Mouse (Mus musculus): ENCODE measurements around the gene Nos1.
A peak's percentile ranks its signal among the peaks of the same experiment; 100 is the strongest.

Gene Nos1

DNA sequence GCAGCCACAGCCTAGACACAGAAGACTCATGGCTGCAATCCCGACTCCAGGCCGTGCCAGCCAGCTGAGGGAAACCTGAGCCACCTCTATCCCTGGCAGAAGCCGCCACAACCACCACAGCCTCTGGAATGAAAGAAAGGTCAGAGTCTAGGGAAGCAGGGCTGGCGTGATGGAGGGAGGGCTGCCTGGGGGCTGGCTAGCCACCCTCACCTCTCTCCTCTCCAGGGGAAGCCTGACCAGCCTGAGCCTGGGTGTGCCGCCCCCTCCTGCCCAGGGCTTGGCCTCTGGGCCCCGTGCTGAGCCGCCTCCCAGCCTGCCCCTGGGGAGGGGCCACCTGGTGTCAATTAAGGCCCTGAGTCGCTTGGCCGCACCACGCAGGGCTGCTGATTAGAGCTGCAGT lies at the start of gene Nos1:
Gene Nos1 (plus strand): TSS at position 352 of the 400 bp plus-strand sequence.
- DNase-seq (ENCODE audit: low spot score): no peak

DNA sequence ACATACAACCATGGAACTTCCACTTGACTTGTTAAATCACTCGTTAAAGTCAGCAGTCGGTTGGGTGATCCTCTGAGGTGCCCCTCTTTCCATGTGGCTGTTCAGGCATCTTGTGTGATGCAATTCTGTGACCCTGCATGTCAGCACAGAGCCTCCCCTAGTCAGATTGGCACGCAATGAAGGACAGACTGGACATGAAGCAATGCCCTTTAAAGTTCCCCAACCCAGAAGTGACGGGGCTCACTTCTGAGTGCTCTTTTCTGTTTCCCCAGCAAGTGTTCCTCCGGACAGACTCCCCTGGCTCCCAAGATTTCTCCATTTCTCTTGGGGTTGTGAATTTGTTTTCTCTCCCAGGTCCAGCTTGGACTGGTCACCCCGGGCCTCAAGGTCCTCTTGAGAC lies 49.5 kb upstream of the Nos1 start:
- no peak for DNase-seq (ENCODE audit: low spot score)

DNA sequence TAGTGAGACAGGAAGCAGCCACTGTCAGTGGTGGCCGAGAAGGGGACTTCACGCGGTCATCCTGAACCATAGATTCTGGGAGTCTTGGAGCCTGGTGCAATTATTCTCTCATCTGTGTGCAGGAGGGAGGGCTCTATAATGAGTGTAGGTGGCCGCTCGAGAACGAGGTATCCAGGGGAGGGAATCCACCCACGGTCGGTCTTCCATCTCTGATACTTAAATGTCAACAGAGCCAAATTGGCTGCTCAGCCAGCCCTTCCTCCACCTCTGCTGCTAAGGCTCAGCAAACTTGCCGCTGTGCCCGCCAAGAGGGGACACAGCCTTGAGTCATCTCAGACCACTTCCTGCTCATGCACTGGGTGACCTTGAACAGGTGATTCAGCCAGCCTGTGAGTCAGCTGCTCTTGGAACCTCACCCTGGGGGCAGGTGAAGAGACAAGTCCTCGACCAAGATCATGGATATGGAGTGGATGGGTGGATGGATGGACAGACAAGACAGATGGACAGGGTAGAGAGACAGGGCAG lies 36.1 kb upstream of the Nos1 start:
- no peak for DNase-seq (ENCODE audit: low spot score)

DNA sequence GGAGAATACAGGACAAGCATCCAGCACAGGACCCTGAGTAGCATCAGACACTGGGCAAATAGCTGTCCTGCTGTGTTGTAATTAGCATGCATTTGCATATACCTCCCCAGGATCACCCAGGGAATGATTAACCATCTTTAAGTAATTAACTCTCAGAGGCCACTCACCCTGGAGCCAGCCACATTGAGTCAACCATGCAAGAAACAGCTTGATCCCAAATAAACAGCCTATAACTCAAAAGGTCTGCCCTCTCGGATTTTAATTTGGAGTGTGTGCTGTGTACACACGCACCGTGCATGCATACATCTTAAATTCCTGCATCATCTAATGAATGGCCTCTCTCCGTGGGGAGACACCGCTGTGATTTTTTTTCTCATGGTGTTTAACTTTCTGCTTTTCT lies 31.5 kb upstream of the Nos1 start:
- DNase-seq (ENCODE audit: low spot score): no peak

DNA sequence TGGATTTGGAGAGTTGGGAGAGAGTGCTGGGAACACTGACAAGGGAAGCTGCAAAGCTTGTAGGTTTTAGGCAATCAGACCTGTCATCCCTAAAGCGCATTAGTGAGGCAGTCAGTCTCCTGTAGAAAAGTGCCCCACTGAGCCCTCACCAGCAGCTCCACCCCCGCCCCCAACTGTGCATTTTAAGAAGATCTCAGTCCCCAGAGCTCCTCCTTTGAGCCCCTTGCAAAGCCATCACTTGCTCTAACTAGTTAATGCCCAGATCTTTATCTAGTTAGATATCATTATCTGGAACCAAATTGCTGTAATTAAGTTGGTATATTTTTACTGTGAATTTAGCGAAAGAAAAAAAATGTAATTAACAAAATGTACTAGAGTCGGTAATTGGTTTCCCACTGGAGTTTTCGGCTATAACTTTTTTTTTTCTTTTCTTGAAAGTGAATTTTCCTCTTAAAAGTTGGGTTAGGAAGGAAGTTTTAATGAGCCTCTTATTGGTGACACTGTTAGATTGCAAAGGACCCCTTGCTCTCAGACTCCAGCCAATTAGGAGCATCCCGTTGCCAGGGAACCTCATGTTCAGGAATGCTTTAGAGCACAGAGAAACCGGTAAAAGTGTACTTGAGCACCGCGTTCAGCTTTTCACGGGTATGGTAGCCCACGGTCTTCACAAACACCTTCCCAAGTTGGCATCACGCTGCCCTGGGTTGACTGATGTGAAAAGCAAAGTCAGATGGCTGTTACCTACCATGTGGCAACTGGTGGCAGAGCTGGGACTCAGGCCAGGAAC lies 22.9 kb upstream of the Nos1 start:
- DNase-seq (ENCODE audit: low spot score): no peak

DNA sequence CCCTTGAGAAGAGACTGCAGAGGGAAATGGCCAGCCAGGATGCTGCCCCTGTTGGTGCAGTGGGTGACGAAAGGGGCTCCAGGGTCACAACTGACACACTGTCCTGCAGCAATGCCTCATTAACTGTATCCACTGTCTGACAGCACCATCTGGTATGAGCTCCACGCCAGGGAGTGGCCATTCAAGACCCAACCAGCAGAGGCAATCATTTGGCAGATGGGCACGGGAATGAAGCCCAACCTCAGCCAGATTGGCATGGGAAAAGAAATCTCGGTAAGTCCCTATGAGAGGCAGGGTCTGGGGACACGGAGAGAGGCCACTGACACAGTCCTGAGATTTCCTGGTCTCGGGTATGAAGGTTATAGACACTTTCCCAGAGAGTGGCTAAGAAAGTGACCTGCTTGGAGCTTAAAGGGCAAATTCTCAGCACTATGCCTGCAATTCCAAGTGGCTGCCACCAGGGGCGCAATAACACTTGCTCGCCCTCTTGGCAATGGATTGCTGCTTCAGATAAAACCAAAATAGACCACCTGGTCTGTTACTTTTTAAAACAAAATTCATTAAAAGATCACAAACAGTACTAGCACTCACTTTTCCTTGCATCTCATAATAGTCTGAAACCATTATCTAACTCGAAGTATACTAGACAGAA lies 19.5 kb upstream of the Nos1 start:
- no peak for DNase-seq (ENCODE audit: low spot score)

DNA sequence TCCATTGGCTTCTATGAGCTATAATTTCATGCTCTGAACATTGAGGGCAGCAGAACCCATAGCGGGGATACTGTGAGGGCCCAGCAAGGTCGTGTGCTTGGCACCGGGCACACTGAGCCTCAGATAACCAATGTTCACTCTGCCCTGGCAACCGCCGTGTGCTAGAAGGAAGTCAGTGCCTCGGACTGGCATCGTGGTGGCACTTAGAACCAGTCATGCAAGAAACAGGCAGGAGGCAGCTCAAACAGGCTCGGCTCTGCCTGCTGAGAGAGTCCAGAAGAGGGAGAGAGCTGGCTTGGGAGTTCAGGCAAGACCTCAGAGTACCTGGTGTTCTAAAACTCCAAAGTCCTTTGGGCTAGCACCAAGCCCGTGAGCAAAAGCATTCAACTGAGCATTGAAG lies 16.3 kb upstream of the Nos1 start:
- peak; percentile 14 for DNase-seq (ENCODE audit: low spot score)

DNA sequence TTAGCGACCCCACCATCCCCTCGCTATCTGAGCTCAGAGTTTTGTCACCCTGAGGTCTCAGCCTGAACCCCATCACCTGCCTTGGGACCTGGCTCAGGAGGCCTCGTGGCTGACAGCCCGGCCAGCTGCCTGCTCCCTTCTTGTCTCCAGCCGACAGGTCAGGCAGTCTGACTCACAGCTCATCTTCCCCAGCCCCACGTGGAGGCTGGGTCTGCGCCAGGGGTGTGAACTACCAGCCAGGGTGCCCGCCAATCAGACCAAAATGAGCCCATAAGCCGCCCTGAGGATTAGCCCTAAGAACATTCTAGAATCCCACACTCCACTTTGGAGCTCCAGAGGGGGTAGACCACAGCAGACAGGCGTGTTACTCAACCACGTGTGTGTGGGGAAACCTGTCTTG lies 1.7 kb upstream of the Nos1 start:
- DNase-seq (ENCODE audit: low spot score): no peak

DNA sequence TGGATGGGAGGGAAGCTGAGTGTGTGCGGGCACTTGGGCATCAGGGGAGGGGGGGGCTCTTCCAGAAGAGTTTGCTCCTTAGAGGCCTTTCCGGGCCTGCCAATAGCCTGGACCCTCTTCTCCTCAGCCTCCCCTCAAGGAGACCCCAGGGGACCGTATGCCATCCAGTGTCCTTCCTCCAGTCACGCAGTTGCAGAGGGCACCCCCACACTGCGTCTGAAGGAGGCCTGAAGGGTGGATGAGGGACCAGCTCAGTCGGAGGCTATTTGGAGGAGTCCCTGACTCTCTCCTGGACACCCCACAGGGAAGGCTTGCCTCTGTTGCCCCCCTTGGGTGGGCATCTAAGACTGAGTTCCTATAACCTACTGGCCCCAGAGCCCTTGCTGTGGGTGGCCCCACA lies 346 bp downstream of the Nos1 start:
- no peak for DNase-seq (ENCODE audit: low spot score)

DNA sequence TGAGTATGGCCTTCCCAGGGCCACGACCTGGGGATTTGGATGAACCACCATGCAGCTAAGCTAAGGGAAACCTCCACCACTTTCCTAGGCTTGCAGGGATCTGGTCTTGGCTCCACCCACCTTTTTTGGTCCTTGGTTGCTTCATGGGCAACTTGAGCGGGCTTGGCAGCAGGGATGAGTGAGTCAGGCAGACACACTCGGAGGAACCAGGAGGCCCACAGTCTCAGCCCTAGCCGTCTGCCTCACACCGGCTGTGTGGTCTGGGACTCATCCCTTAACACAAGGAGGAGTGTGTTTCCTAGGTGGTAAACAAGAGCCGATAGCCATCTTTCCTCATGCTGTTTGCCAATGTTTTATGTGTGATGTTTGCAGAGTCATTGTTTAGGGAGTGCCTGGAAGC lies 9.2 kb downstream of the Nos1 start:
- DNase-seq (ENCODE audit: low spot score): no peak

DNA sequence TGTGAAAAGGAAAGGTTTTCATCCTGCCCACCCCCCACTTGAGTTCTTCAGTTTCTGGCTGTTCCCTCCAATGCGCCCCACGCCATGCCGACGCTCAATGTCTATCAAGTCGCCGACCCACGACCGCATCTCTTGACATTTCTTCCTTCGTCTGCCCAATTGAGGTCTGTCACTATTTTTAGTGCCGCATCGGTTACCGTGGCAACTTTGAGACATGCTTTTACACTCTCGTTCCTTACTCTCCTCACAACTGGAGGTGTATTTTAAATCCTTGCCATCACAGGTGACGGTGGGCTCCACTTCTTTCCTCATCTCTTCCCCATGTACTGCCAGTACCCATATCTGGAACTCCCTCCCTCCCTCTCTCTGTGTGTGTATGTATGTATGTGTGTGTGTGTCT lies 11.0 kb downstream of the Nos1 start:
- no peak for DNase-seq (ENCODE audit: low spot score)

DNA sequence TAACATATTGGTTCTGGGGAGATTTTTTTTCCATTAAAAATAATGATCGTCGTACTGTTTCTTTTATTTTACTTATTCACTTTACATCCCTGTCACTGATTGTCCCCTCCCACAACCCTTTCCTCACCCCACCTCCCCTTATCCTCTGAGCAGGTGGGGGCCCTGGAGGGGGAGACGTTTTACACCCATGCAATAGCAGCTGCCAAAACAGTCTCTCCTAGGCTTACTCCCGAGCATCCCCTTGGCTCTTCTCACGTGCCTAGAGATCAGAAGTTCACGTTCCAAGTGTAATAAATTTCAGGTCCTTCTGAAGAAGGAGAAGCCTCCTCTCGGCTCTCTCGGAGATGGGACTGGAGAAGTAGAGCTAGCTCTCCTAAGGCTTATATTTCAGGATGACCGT lies 20.0 kb downstream of the Nos1 start:
- no peak for DNase-seq (ENCODE audit: low spot score)

DNA sequence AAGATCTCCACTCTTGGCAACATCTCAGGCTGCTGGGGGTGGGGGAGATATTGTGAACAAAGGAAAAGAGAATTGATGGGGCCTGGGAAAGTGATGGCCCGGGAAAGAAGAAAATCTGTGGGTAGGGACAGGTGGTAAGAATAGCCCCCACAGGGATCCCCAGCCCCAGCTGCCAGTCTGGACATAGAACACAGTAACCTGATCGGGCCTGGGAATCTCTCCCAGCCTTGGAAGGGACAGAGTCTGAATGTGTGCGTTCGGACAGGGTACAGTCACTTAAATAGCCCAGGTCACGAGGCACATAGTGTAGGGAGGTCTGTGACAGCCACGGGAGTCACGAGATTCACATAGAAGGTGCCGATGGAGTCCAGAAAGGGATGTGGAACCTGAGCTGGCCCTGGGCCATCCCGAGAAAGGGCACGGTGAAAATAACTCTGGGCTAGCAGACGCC lies 21.3 kb downstream of the Nos1 start:
- no peak for DNase-seq (ENCODE audit: low spot score)

DNA sequence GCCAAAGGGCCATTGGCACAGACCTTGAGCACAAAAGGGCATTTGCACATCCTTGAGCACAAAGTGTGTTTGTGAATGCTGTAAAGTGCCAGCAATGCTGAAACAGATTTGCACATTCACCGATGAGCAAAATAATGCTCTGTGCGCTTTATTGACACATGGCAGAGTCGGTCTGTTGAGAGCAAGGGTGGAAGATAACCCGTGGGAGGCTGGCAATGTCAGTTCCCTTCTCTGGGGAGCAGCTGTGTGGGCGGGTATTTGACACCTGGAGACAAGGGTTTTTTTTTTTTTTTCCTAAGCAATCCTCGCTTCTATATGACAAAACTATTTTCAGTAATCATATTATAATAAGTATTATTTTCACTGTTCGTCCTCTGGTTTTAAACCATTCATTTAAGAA lies 22.7 kb downstream of the Nos1 start:
- no peak for DNase-seq (ENCODE audit: low spot score)

DNA sequence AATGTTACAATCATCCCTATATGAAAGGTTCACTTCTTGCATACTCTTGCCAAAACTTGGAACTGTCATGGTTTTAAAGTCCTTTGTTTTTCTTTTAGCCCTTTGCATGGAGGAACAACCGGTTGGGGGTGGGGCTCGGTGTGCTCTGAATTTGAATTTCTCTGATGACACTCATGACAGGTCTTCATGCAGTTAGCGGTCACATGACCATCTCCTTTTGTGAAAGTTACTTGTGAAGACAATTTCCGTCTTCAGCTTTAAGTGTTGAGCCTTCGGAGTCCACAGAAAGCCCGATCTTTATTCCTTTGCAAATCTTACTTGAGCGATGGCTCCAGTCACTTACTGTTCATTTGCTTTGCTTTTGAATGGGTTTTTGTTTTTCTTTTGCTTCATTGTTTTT lies 30.1 kb downstream of the Nos1 start:
- DNase-seq (ENCODE audit: low spot score): no peak

DNA sequence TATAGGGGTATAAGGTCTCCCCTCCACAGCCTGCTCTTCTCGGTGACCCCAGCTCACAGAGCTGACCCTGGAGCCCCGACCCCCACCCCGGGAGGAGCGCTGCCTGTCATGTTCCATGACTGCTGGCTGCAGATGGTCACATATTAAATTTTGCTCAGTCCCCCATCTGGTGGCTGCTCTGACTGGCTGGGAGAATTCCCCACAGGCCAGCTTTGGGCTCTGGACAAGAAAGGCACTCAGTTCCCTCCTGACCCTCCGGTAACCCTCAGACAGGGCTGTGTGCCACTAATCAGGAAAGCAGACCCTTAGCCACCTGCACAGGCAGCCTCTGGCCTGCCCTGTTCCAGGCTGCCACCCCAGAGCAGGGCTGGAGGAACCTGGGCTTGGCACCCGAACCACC lies 38.0 kb downstream of the Nos1 start:
- no peak for DNase-seq (ENCODE audit: low spot score)

DNA sequence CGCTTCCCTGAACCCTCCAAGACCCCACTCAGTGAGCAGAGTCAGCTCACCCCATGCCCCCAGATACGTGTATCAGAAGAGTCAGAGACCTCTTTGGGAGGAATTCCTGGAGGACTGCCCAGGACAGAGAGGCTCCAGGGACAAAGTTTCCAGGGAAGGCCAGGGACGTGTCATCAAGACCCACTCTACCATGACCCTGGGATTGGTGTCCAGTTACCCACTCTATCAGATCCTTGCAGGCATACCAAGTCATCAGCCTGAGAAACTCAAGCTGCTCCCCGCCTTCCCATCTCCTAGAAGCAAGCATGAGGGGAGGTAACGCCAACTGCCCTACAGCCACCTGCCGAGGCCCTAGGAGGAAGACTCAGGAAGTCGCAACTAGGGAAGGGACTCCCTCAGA lies 39.6 kb downstream of the Nos1 start:
- no peak for DNase-seq (ENCODE audit: low spot score)

DNA sequence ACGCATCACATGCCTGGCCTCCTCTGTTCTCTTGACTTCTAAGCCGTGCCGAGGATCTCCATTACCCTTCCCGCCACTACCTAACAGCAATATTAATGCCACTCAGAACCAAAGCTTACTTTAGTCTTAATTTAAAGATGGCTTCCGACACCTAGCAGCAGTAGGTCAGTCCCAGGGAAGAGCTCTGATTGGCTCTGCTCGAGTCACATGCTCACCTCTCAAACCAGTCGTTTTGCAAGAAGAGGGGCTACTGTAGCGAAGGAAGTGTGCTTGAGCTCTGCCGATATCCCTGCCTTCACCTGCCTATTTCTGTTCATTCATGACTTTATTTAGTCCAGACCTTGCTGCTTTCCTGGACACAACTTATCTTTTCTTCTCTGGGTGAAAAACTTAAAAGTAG lies 43.0 kb downstream of the Nos1 start:
- DNase-seq (ENCODE audit: low spot score): no peak

DNA sequence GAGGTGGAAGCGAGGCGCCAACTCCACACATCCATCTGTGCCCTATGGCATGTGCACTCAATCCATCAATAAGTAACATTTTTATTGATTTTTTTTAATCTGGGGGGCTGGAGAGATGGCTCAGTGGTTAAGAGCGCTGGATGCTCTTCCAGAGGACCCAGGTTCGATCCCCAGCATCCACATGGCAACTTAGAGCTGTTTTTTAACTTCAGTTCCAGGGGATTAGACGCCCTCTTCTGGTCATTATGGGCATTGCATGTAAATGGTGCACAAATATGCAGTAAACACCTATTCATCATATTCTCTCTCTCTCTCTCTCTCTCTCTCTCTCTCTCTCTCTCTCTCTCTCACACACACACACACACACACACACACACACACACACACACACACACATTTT lies 43.7 kb downstream of the Nos1 start:
- DNase-seq (ENCODE audit: low spot score): no peak

DNA sequence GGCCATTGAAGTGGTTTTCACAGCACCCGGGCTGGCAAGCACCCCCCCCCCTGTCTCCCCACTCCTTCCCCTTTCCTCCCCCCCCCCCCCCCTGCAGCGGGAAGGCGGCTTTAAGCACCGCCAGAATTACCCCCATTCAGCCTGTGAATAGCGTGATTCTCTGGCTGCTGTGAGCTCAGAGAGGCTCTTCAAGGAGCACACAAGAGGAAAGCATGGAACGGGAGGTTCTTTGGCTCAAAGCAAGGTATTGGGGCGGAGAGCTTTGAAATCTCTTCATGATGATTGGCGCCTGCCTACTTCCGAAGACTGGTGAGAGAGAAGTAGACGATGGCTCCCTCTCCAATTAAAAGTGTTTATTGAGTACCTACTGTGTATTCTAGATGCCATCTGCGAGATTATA lies 44.5 kb downstream of the Nos1 start:
- DNase-seq (ENCODE audit: low spot score): no peak

DNA sequence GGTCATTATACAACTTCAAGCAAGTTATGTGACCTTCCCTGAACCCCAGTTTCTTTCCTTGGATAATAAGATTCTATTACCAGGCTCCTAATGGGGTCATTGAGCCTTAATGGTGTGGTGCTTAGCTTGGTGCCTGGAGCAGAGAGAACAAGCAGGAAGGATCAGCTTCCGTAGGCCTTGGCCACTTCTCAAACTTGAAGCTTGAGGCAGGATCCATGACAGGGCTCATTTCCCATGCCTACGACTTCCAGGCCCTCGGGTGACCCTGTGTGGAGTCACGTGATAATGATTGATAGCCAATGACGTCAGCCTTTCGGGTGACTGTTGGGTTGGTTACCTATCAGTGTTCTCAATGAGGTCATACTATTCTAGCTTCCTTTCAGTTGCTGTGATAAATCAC lies 46.5 kb downstream of the Nos1 start:
- DNase-seq (ENCODE audit: low spot score): no peak

DNA sequence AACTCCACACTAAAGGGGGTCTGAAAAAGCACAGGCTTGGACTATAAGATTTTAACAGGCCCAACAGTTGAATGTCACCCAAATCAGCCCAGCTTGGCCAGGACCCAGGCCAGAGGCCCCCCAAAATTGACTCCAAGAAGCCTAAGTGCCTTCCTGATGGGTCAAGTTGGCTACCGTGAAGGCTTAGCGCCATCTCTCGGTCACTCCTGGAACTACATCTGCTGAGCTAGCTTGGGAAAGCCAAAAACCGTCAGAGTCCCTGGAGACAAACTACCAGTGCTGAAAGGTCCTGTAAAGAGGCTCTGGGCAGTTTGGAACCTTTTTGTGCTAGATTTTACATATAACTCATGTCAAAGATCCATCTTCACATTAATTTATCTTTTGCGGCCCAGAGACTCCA lies 56.1 kb downstream of the Nos1 start:
- peak; percentile 58 for DNase-seq (ENCODE audit: low spot score)

DNA sequence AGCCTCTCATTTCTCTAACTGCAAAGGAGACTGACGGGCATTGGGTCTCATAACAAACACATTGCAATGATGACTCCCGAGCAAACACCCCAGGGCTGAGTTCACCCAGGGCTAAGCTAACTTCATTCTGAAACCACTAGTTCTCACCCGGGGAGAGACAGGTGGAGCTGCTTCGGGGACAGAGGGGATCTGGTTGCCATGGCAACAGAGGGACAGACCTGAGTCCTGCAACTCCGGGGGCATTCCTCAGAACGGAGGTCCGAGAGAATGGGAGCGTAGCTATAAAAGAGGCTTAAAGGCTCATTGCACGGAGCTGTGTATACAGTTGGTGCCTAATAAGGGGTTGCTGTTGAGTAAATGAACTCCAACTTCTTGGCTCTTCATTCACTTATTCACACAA lies 56.9 kb downstream of the Nos1 start:
- no peak for DNase-seq (ENCODE audit: low spot score)

DNA sequence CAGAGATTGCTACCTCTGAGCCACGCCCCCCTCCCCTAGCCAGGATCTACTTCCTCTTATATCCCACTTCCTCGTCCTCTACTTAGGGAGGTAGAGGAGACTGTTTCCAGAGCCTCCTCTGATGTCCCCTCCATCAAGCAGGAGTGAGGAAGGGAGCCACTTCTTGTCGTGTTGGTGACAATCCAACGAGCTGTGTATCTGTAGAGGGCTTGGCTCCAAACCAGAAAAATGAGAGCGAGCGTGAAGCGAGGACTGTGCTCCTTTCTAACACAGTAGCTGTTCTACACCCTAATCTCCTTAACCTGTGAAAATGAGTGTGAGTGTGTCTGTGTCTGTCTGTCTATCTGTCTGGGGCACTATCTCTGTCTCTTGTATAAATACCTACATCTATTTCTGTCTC lies 58.7 kb downstream of the Nos1 start:
- DNase-seq (ENCODE audit: low spot score): no peak

Measured in ovary, postnatal 36 days (tissue).